Mouse (Mus musculus) midbrain, embryonic 14.5 days (tissue): Measurements from ENCODE around the gene Tjp3. TPM values are rescaled to one million over a fixed set of nuclear protein-coding genes. Genes with fewer than 3 reads are reported as not detected.
"Not testable (repeated sequence)": the region's sequence is repeated elsewhere in the genome, so short reads cannot be mapped to it uniquely, and the experiment has no call there.

Experiments used
- ATAC-seq: fragments of 200-750 bp; cut with Nextera tagmentation; 2 replicates; pipeline ENCODE4 v1.8.0; 2017; ENCODE audit warnings: moderate number of reproducible peaks, moderate library complexity; ENCODE audit not compliant: low FRiP score, low TSS enrichment
- DNase-seq: peaks from one replicate; pipeline ENCODE4 v3.0.0-alpha.2; 2015
- H3K27ac ChIP-seq: fragments of 300-500 bp; sonication (generic); replicated peaks from 2 replicates; pipeline ENCODE4 v1.5.1; 2014; ENCODE audit warnings: mild to moderate bottlenecking, low read depth, low read length, moderate library complexity
- H3K27me3 ChIP-seq: fragments of 300-500 bp; sonication (generic); 2 replicates; pipeline ENCODE4 v1.6.1; 2014; ENCODE audit warnings: low read length, control low read depth, mixed read lengths; ENCODE audit not compliant: control insufficient read depth, insufficient read depth
- H3K36me3 ChIP-seq: fragments of 300-500 bp; sonication (generic); 2 replicates; pipeline ENCODE4 v1.6.1; 2014; ENCODE audit warnings: low read length, control low read depth; ENCODE audit not compliant: control insufficient read depth, insufficient read depth
- H3K4me1 ChIP-seq: fragments of 300-500 bp; sonication (generic); 2 replicates; pipeline ENCODE4 v1.6.1; 2014; ENCODE audit warnings: mild to moderate bottlenecking, antibody characterized with exemption, low read length, control low read depth; ENCODE audit not compliant: control insufficient read depth, insufficient read depth
- H3K4me2 ChIP-seq: fragments of 300-500 bp; sonication (generic); 2 replicates; pipeline ENCODE4 v1.6.1; 2014; ENCODE audit warnings: mild to moderate bottlenecking, low read length, moderate library complexity
- H3K4me3 ChIP-seq: fragments of 300-500 bp; sonication (generic); replicated peaks from 2 replicates; pipeline ENCODE4 v1.5.1; 2014; ENCODE audit warnings: low read depth, low read length
- H3K9ac ChIP-seq: fragments of 300-500 bp; sonication (generic); replicated peaks from 2 replicates; pipeline ENCODE4 v1.6.1; 2014; ENCODE audit warnings: mild to moderate bottlenecking, low read length, moderate library complexity
- H3K9me3 ChIP-seq: fragments of 300-500 bp; sonication (generic); 2 replicates; pipeline ENCODE4 v1.6.1; 2016; ENCODE audit warnings: low read length, control low read depth, mixed read lengths; ENCODE audit not compliant: control insufficient read depth
- whole genome bisulfite sequencing: fragments of 180-500 bp; shearing (Covaris S2); extraction: QIAGEN DNeasy Blood & Tissue Kit; methylation state at CpG from one replicate; pipeline ENCODE4 v1.1.7; 2014; 5-methylcytosine and 5-hydroxymethylcytosine counted together
- microRNA-seq: library from miRNA; unstranded; fragments of <30 nt; microRNA quantifications from one replicate; pipeline ENCODE4, GENCODE M21; 2016
- polyA plus RNA-seq: library from polyadenylated mRNA; unstranded; fragments of >200 nt; fragmentation: Nextera tagmentation; extraction: Ambion mirVana; gene quantifications from 2 replicates; pipeline ENCODE4 v1.2.1, GENCODE M21; 2014

Tjp3 gene
- polyA plus RNA-seq, 1 experiment from 2014 or later, result 4.4 TPM

GRCm38 (mm10) chr10:81230438-81231332 lies 60.7 kb downstream of the Tjp3 start, which contains the start of gene Atcay:
Gene Atcay (minus strand): TSS chr10:81230833.
- 2% methylated on average over 27 of the region's 27 CpGs for WGBS
- H3K9me3 ChIP-seq, result no peaks in the 10 kb centered on the region
- H3K4me3 ChIP-seq, result peak within 1 kb of the TSS; percentile 85
- H3K9ac ChIP-seq, result peak within 1 kb of the TSS; percentile 88
- peaks cover 34% of the 10 kb centered on the region for H3K4me1 ChIP-seq
- H3K27ac ChIP-seq, result peak within 1 kb of the TSS; percentile 92
- ATAC-seq (peak; percentile 92), DNase-seq (peak; percentile 92)
- peak within 1 kb of the TSS; percentile 77 for H3K4me2 ChIP-seq
- peaks cover 9% of the 10 kb centered on the region for H3K36me3 ChIP-seq
- H3K27me3 ChIP-seq, result no peaks in the 10 kb centered on the region

- Histone ChIP-seq H3K36me3 (peaks cover 14% of the 10 kb centered on the region), H3K4me1 (peaks cover 34% of the 10 kb centered on the region), H3K4me3 (peak overlapping the region; percentile 85), H3K27me3 (no peaks in the 10 kb centered on the region), H3K9me3 (no peaks in the 10 kb centered on the region), H3K4me2 (peak overlapping the region; percentile 77), H3K27ac (peak overlapping the region; percentile 92), H3K9ac (peak overlapping the region; percentile 88)
- DNase-seq, result peak; percentile 49
- WGBS, result 7% methylated on average over 20 of the region's 20 CpGs
- peak; percentile 3; the same call in 1 of the 2 replicates for ATAC-seq
These were observed 61.5 kb downstream of the Tjp3 start for GRCm38 (mm10) chr10:81229735-81230437.

GRCm38 (mm10) chr10:81223731-81224130 lies 67.7 kb downstream of the Tjp3 start:
- WGBS, result 61% methylated on average over 2 of the region's 2 CpGs
- H3K36me3 ChIP-seq, result peaks cover 66% of the 10 kb centered on the region
- not testable (repeated sequence) for H3K27me3 ChIP-seq

More at GRCm38 (mm10) chr10:81223731-81224130, 67.7 kb downstream of the Tjp3 start:
- H3K4me3 ChIP-seq, H3K27ac ChIP-seq, ATAC-seq, H3K4me1 ChIP-seq, H3K9me3 ChIP-seq, H3K4me2 ChIP-seq, DNase-seq, H3K9ac ChIP-seq: not testable (repeated sequence)

Small RNA genes within 50 kb of the gene (microRNA-seq; reads per million reads assigned to microRNA genes)
- gene Mir3057, result 12.6 reads per million, percentile 36 among the genes with 10 or more reads in this experiment

Other genes with a start within 250 kb of the Tjp3 start
- gene Sgta, start 231.4 kb downstream of the Tjp3 start, polyA plus RNA-seq, result 259 and 292 TPM in 2 replicates
- gene Thop1, start 221.5 kb downstream of the Tjp3 start, polyA plus RNA-seq, result 31.2 and 38.2 TPM in 2 replicates
- gene Creb3l3, start 192.7 kb downstream of the Tjp3 start, polyA plus RNA-seq, result 0.09 and 0.31 TPM in 2 replicates
- gene Map2k2, start 185.7 kb downstream of the Tjp3 start, polyA plus RNA-seq, result 236 and 240 TPM in 2 replicates
- 8.1 and 12.4 TPM in 2 replicates for gene Zbtb7a, start 156.4 kb downstream of the Tjp3 start, polyA plus RNA-seq
- gene Pias4, start 123.7 kb downstream of the Tjp3 start, polyA plus RNA-seq, result 49.2 and 55.7 TPM in 2 replicates
- 479 and 528 TPM in 2 replicates for gene Eef2, start 115.0 kb downstream of the Tjp3 start, polyA plus RNA-seq
- gene Dapk3, start 108.6 kb downstream of the Tjp3 start, polyA plus RNA-seq, result 63.3 and 66.9 TPM in 2 replicates
- 0.23 TPM in 1 of 2 replicates, not detected in the other for gene 4930442H23Rik, start 107.7 kb downstream of the Tjp3 start, polyA plus RNA-seq
- gene Nmrk2, start 89.5 kb downstream of the Tjp3 start, polyA plus RNA-seq, result not detected in 2 replicates
- gene Atcay, start 60.7 kb downstream of the Tjp3 start, polyA plus RNA-seq, result 82.4 and 118 TPM in 2 replicates
- gene Zfr2, start 58.4 kb downstream of the Tjp3 start, polyA plus RNA-seq, result 20.3 and 21.7 TPM in 2 replicates
- 14.8 and 29.4 TPM in 2 replicates for gene Matk, start 38.6 kb downstream of the Tjp3 start, polyA plus RNA-seq
- 121 and 152 TPM in 2 replicates for gene Mrpl54, start 24.6 kb downstream of the Tjp3 start, polyA plus RNA-seq
- gene Apba3, start 24.6 kb downstream of the Tjp3 start, polyA plus RNA-seq, result 25.1 and 27.5 TPM in 2 replicates
- gene Pip5k1c, start 1.4 kb upstream of the Tjp3 start, polyA plus RNA-seq, result 102 and 132 TPM in 2 replicates
- gene Cactin, start 29.5 kb upstream of the Tjp3 start, polyA plus RNA-seq, result 22.6 and 22.8 TPM in 2 replicates
- gene Tbxa2r, start 37.1 kb upstream of the Tjp3 start, polyA plus RNA-seq, result 2.9 and 3.7 TPM in 2 replicates
- gene Gipc3, start 51.7 kb upstream of the Tjp3 start, polyA plus RNA-seq, result not detected in 2 replicates
- gene Hmg20b, start 58.9 kb upstream of the Tjp3 start, polyA plus RNA-seq, result 30.6 and 36.5 TPM in 2 replicates
- gene Mfsd12, start 65.9 kb upstream of the Tjp3 start, polyA plus RNA-seq, result 5.9 and 9.2 TPM in 2 replicates
- 0.32 and 0.37 TPM in 2 replicates for gene 4930404N11Rik, start 74.2 kb upstream of the Tjp3 start, polyA plus RNA-seq
- gene Fzr1, start 86.9 kb upstream of the Tjp3 start, polyA plus RNA-seq, result 122 and 146 TPM in 2 replicates
- 59.5 and 79.6 TPM in 2 replicates for gene Dohh, start 92.8 kb upstream of the Tjp3 start, polyA plus RNA-seq
- 4.5 and 8.2 TPM in 2 replicates for gene Gm48551, start 92.9 kb upstream of the Tjp3 start, polyA plus RNA-seq
- 1.3 and 2.9 TPM in 2 replicates for gene Gm48552, start 97.4 kb upstream of the Tjp3 start, polyA plus RNA-seq
- 1.0 and 1.2 TPM in 2 replicates for gene Smim24, start 101.5 kb upstream of the Tjp3 start, polyA plus RNA-seq
- 11.2 and 13.7 TPM in 2 replicates for gene Nfic, start 164.1 kb upstream of the Tjp3 start, polyA plus RNA-seq
- 61.3 and 117 TPM in 2 replicates for gene Celf5, start 191.1 kb upstream of the Tjp3 start, polyA plus RNA-seq
- gene Ncln, start 204.8 kb upstream of the Tjp3 start, polyA plus RNA-seq, result 51.6 and 51.8 TPM in 2 replicates
- 0.34 and 0.47 TPM in 2 replicates for gene S1pr4, start 208.6 kb upstream of the Tjp3 start, polyA plus RNA-seq
- 0.69 and 0.88 TPM in 2 replicates for gene Gna15, start 232.6 kb upstream of the Tjp3 start, polyA plus RNA-seq